In the genomic region with DNA sequence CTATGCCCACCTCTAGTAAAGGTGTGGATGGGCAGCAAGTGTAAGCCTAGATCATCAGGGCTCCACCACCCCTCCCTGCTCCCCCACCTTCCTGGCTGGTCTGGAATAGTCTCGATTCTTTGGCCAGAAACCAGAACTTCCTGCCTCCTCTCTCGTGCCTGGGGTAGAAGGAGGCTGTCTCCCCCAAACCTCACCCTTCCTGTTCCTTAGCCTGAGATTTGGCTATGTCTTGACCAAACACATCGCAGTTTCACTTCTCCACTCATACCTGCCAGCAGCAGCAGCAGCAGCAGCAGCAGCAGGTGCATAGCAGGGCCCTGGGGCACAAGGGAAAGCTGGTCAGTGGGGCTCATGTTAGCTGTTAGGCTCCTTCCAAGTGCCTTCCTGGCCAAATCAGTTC, we compare ENCODE assay signal across 17 mouse cellular contexts. TPM values are rescaled to one million over a fixed set of nuclear protein-coding genes. Genes with fewer than 3 reads are reported as not detected.
DNase-seq lines count a peak whose midpoint lies in the region; ATAC-seq lines count a peak whose summit lies in the region.
"Had no signal": no experiment of that assay in that cellular context is flagged by ENCODE, and none has a peak within 500 bp of the region (broad histone marks: within the 10 kb centered on the region; RNA-seq: fewer than 3 reads in every experiment).

No protein-coding gene starts in this region.

- no peak overlapping the region for H3K4me3 ChIP-seq in heart, embryonic 14.5 days (ENCODE audit: control insufficient read depth in 1 of 2, insufficient read depth in 1 of 2, low read depth in 1 of 2, low read length in 2 of 2)
- H3K4me3 ChIP-seq in heart, embryonic 10.5 days: no peak overlapping the region
- H3K4me3 ChIP-seq: hindbrain, embryonic 13.5 days; neural tube, embryonic 15.5 days had no signal

- H3K36me3 ChIP-seq in heart, embryonic 14.5 days (ENCODE audit: control insufficient read depth, insufficient read depth, low read length): peaks cover 21% of the 10 kb centered on the region
- 0 out of 2 replicates have a peak, but pooled peaks cover 3% of the 10 kb centered on the region for H3K36me3 ChIP-seq in heart, embryonic 10.5 days
- H3K36me3 ChIP-seq: hindbrain, embryonic 13.5 days; neural tube, embryonic 15.5 days had no signal

- 37% methylated on average over 3 of the region's 3 CpGs for WGBS in heart, embryonic 14.5 days
- 49% methylated on average over 3 of the region's 3 CpGs for WGBS in heart, embryonic 10.5 days

- H3K4me1 ChIP-seq in heart, embryonic 14.5 days (ENCODE audit: control insufficient read depth in 2 of 2, insufficient read depth in 2 of 2, low read length in 2 of 2): peaks cover 35 to 74% of the 10 kb centered on the region in 2 experiments
- peaks cover 51% of the 10 kb centered on the region for H3K4me1 ChIP-seq in heart, embryonic 10.5 days

- no peaks in the 10 kb centered on the region for H3K27me3 ChIP-seq in heart, embryonic 14.5 days (ENCODE audit: control insufficient read depth, insufficient read depth, low read length)
- no peaks in the 10 kb centered on the region for H3K27me3 ChIP-seq in heart, embryonic 10.5 days (ENCODE audit: insufficient read depth, poor library complexity, severe bottlenecking)
- H3K27me3 ChIP-seq: neural tube, embryonic 15.5 days had no signal

- peak overlapping the region; percentile 44 to 64; a peak in 2 of 4 replicates for H3K27ac ChIP-seq in heart, embryonic 14.5 days (replicated peaks in 1 of 2; ENCODE audit: control insufficient read depth in 1 of 2, insufficient read depth in 1 of 2, low read depth in 2 of 2, low read length in 2 of 2)
- H3K27ac ChIP-seq in heart, embryonic 10.5 days: no peak overlapping the region
- H3K27ac ChIP-seq: hindbrain, embryonic 13.5 days; neural tube, embryonic 15.5 days had no signal

- H3K4me2 ChIP-seq in heart, embryonic 14.5 days (ENCODE audit: low read length): peak overlapping the region; percentile 13; the same call in 1 of the 2 replicates
- H3K4me2 ChIP-seq: hindbrain, embryonic 13.5 days; midbrain, embryonic 11.5 days; neural tube, embryonic 15.5 days had no signal

- ATAC-seq in heart, embryonic 14.5 days (ENCODE audit: insufficient number of reproducible peaks, insufficient read depth, low FRiP score, low read depth): no peak
- peak; percentile 76 for ATAC-seq in common myeloid progenitor, adult 5-6 weeks (replicated peaks; ENCODE audit: low read depth, poor library complexity, severe bottlenecking)
- peak; percentile 75 for ATAC-seq in neutrophil, adult 5-6 weeks (ENCODE audit: extremely low read depth, insufficient number of reproducible peaks, low FRiP score, poor library complexity, severe bottlenecking)
- ATAC-seq: activated CD4-positive, CD25-positive, alpha-beta regulatory T cell, adult 4 months; forebrain, embryonic 14.5 days; intestine, embryonic 16.5 days had no signal

- peak overlapping the region; percentile 40; the same call in 1 of the 2 replicates for H3K9ac ChIP-seq in heart, embryonic 14.5 days (ENCODE audit: low read length)
- H3K9ac ChIP-seq: hindbrain, embryonic 13.5 days; neural tube, embryonic 15.5 days had no signal

- no peak for DNase-seq in heart, embryonic 10.5 days (ENCODE audit: low spot score)
- peak; percentile 35 to 38 for DNase-seq in spleen, adult 18-20 months
- no peak for DNase-seq in spleen, postnatal 4 days (ENCODE audit: low spot score in 2 of 2)
- no peak for DNase-seq in cerebellum, postnatal 25 days
- DNase-seq: cerebellum, adult 9-10 months; embryo, embryonic 11 days; lung, postnatal 10 days had no signal

- H3K9me3 ChIP-seq in heart, embryonic 14.5 days (ENCODE audit: control insufficient read depth, low read length): no peaks in the 10 kb centered on the region
- H3K9me3 ChIP-seq in heart, embryonic 10.5 days: no peaks in the 10 kb centered on the region
- H3K9me3 ChIP-seq: hindbrain, embryonic 13.5 days; neural tube, embryonic 15.5 days had no signal

RNA-seq across cellular contexts. Expression of gene Fads3, which starts 5.6 kb away (rescaled TPM):
- 25.3 and 32.5 TPM in 2 replicates for polyA plus RNA-seq in heart, embryonic 14.5 days (2014; fragmentation: Nextera tagmentation; extraction: Ambion mirVana)
- 16.5 and 19.0 TPM in 2 replicates for polyA plus RNA-seq in heart, embryonic 10.5 days (2016; fragmentation: Nextera tagmentation; extraction: Ambion mirVana)
- 4.4 and 11.1 TPM in 2 replicates for total RNA-seq in common myeloid progenitor, adult 5-6 weeks (2017)
- total RNA-seq in neutrophil, adult 5-6 weeks (2017): not detected in 2 replicates
- polyA plus RNA-seq: activated CD4-positive, CD25-positive, alpha-beta regulatory T cell, adult 4 months had no signal

RNA-seq across cellular contexts. Expression of gene Rab3il1, which starts 45.5 kb away (rescaled TPM):
- polyA plus RNA-seq in heart, embryonic 14.5 days (2014; fragmentation: Nextera tagmentation; extraction: Ambion mirVana): 27.6 and 27.7 TPM in 2 replicates
- 51.5 and 57.6 TPM in 2 replicates for polyA plus RNA-seq in heart, embryonic 10.5 days (2016; fragmentation: Nextera tagmentation; extraction: Ambion mirVana)
- 8.1 and 8.8 TPM in 2 replicates for total RNA-seq in common myeloid progenitor, adult 5-6 weeks (2017)
- not detected in 2 replicates for total RNA-seq in neutrophil, adult 5-6 weeks (2017)

RNA-seq across cellular contexts. Expression of gene Best1, which starts 45.5 kb away (rescaled TPM):
- 0.24 and 0.40 TPM in 2 replicates for polyA plus RNA-seq in heart, embryonic 14.5 days (2014; fragmentation: Nextera tagmentation; extraction: Ambion mirVana)
- polyA plus RNA-seq in heart, embryonic 10.5 days (2016; fragmentation: Nextera tagmentation; extraction: Ambion mirVana): 0.73 and 0.95 TPM in 2 replicates
- total RNA-seq in common myeloid progenitor, adult 5-6 weeks (2017): not detected in 2 replicates
- 0.23 TPM in 1 of 2 replicates, not detected in the other for total RNA-seq in neutrophil, adult 5-6 weeks (2017)
- total RNA-seq: liver, adult 2 months had no signal
- polyA plus RNA-seq: activated CD4-positive, CD25-positive, alpha-beta regulatory T cell, adult 4 months had no signal

RNA-seq across cellular contexts. Expression of gene Fads2, which starts 54.6 kb away (rescaled TPM):
- 11.4 and 15.0 TPM in 2 replicates for polyA plus RNA-seq in heart, embryonic 14.5 days (2014; fragmentation: Nextera tagmentation; extraction: Ambion mirVana)
- polyA plus RNA-seq in heart, embryonic 10.5 days (2016; fragmentation: Nextera tagmentation; extraction: Ambion mirVana): 72.7 and 87.6 TPM in 2 replicates
- 30.2 and 30.8 TPM in 2 replicates for total RNA-seq in common myeloid progenitor, adult 5-6 weeks (2017)
- 0.35 TPM in 1 of 2 replicates, not detected in the other for total RNA-seq in neutrophil, adult 5-6 weeks (2017)

Comparison
In these comparisons a context has a peak if more than half of its experiments do, and no peak if none do; other contexts are left out.
1. DNase-seq: peak in spleen, adult 18-20 months (2 of 2); none in heart, embryonic 10.5 days (single experiment), spleen, postnatal 4 days (0 of 2) and cerebellum, postnatal 25 days (0 of 2).